Mouse (Mus musculus) intestine, embryonic 14.5 days (tissue): Measurements from ENCODE around the gene Myh2. TPM values are rescaled to one million over a fixed set of nuclear protein-coding genes. Genes with fewer than 3 reads are reported as not detected.

Experiments used
- ATAC-seq: fragments of 200-750 bp; cut with Nextera tagmentation; replicated peaks from 2 replicates; pipeline ENCODE4 v1.8.0; 2017; ENCODE audit warnings: low read depth, moderate number of reproducible peaks, moderate TSS enrichment, moderate library complexity; ENCODE audit not compliant: low FRiP score, low TSS enrichment
- DNase-seq: peaks from one replicate; pipeline ENCODE4 v3.0.0-alpha.2; 2018; ENCODE audit warnings: low spot score
- H3K27ac ChIP-seq: fragments of 300-500 bp; sonication (generic); 2 replicates; pipeline ENCODE4 v1.5.1; 2014; ENCODE audit warnings: low read depth, mild to moderate bottlenecking, control low read depth
- H3K27me3 ChIP-seq: fragments of 300-500 bp; sonication (generic); replicated peaks from 2 replicates; pipeline ENCODE4 v1.6.1; 2014; ENCODE audit warnings: low read length, control low read depth; ENCODE audit not compliant: control insufficient read depth, insufficient read depth
- H3K36me3 ChIP-seq: fragments of 300-500 bp; sonication (generic); 2 replicates; pipeline ENCODE4 v1.6.1; 2014; ENCODE audit warnings: low read length, control low read depth; ENCODE audit not compliant: control insufficient read depth, insufficient read depth
- H3K4me1 ChIP-seq: fragments of 300-500 bp; sonication (generic); replicated peaks from 2 replicates; pipeline ENCODE4 v1.6.1; 2014; ENCODE audit warnings: low read length, control low read depth, mixed read lengths; ENCODE audit not compliant: control insufficient read depth, insufficient read depth
- H3K4me2 ChIP-seq: fragments of 300-500 bp; sonication (generic); 2 replicates; pipeline ENCODE4 v1.6.1; 2014; ENCODE audit warnings: low read length
- H3K4me3 ChIP-seq: fragments of 300-500 bp; sonication (generic); 2 replicates; pipeline ENCODE4 v1.5.1; 2014; ENCODE audit warnings: low read depth, low read length, control low read depth, mixed read lengths
- H3K9ac ChIP-seq: fragments of 300-500 bp; sonication (generic); 2 replicates; pipeline ENCODE4 v1.6.1; 2014; ENCODE audit warnings: mild to moderate bottlenecking, low read length
- H3K9me3 ChIP-seq: fragments of 300-500 bp; sonication (generic); 2 replicates; pipeline ENCODE4 v1.6.1; 2016; ENCODE audit warnings: low read length, control low read depth; ENCODE audit not compliant: control insufficient read depth
- WGBS: fragments of 180-500 bp; shearing (Covaris S2); extraction: QIAGEN DNeasy Blood & Tissue Kit; methylation state at CpG from one replicate; pipeline ENCODE4 v1.1.7; 2014; 5-methylcytosine and 5-hydroxymethylcytosine counted together
- polyA plus RNA-seq: library from polyadenylated mRNA; unstranded; fragments of >200 nt; fragmentation: Nextera tagmentation; extraction: Ambion mirVana; gene quantifications from 2 replicates; pipeline ENCODE4 v1.2.1, GENCODE M21; 2014

The Myh2 gene
- polyA plus RNA-seq, 1 experiment from 2014 or later = 0.05 TPM

DNA sequence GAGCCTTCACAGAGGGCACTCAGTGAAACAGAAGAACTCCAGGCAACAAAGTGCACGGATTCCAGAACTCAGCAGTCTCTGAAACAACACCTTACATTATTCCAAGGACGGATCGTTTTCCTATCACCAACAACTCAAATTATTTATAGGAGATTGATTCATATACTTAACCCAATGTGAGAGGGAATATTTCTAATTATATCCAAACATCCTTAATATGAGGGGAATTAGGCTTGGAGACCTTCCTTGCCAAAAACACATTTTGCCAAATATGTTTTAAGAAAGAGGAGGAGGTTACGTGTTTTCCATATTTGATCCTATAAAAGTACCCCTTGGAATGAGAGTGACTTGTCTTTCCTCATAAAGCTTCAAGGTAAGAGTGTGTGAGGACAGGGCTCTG lies 28.9 kb downstream of the Myh2 start, which contains the start of gene Myh1:
Myh1 (plus strand) TSS at position 301 of the 400 bp plus-strand sequence.
- no peaks in the 10 kb centered on the region for H3K9me3 ChIP-seq
- H3K4me3 ChIP-seq = no peak within 1 kb of the TSS
- WGBS = 82% methylated on average over 4 of the region's 4 CpGs
- DNase-seq (no peak), ATAC-seq (no peak)
- no peak within 1 kb of the TSS for H3K27ac ChIP-seq
- no peaks in the 10 kb centered on the region for H3K27me3 ChIP-seq
- no peak within 1 kb of the TSS for H3K9ac ChIP-seq
- no peak within 1 kb of the TSS for H3K4me2 ChIP-seq
- no peaks in the 10 kb centered on the region for H3K4me1 ChIP-seq
- no peaks in the 10 kb centered on the region for H3K36me3 ChIP-seq

DNA sequence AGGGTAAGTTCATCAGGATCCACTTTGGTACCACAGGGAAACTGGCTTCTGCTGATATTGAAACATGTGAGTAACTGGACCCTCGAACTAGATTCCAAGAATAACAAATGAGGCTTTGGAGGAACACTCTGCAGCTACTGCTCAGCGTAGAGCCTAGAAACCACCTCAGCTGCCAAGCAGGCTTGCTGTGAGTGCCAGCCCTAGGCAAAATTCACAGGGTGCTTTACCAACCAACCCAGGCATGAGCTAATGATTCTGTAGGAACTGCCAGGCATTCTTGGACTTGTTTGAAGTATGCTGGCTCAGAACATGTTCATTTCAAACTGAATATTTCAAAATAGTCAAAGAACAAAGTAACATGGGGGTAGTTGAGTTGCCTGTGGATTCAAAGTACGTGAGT lies 33.9 kb downstream of the Myh2 start:
- H3K4me1 ChIP-seq = no peaks in the 10 kb centered on the region
- no peaks in the 10 kb centered on the region for H3K27me3 ChIP-seq
- no peaks in the 10 kb centered on the region for H3K36me3 ChIP-seq
- H3K4me3 ChIP-seq = no peak overlapping the region
- WGBS = 83% methylated on average over 3 of the region's 3 CpGs
- no peak overlapping the region for H3K4me2 ChIP-seq
- H3K9ac ChIP-seq = no peak overlapping the region
- DNase-seq (no peak), ATAC-seq (no peak)
- no peak overlapping the region for H3K27ac ChIP-seq
- no peaks in the 10 kb centered on the region for H3K9me3 ChIP-seq

GRCm38 (mm10) chr11:67221803-67222202 lies 51.0 kb downstream of the Myh2 start:
- H3K4me3 ChIP-seq = no peak overlapping the region
- H3K9me3 ChIP-seq = no peaks in the 10 kb centered on the region
- H3K27ac ChIP-seq = no peak overlapping the region
- H3K4me1 ChIP-seq = no peaks in the 10 kb centered on the region
- H3K27me3 ChIP-seq = no peaks in the 10 kb centered on the region
- WGBS = 92% methylated on average over 8 of the region's 8 CpGs
- no peak overlapping the region for H3K4me2 ChIP-seq
- H3K9ac ChIP-seq = no peak overlapping the region
- ATAC-seq (no peak), DNase-seq (no peak)
- H3K36me3 ChIP-seq = no peaks in the 10 kb centered on the region

DNA sequence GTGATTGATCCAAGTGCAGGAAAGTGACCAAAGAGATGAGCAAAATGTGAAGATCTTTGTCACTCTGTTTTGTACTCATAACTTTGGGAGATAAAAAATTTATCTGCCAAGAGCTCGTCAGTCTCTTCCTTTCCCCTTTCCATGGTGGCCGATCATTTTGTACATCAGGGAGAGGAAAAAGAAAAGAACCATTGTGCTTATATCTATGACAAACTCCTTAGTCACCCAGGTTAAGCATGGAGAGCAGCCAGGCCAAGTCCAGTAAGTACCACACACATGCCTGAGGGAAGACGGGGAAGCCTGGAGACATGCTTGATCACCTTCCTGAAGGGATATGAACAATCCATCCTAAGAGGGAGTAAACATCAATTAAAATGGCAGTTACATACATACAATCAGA lies 53.6 kb downstream of the Myh2 start:
- WGBS = 72% methylated on average over 3 of the region's 3 CpGs
- Histone ChIP-seq H3K4me3 (no peak overlapping the region), H3K9ac (no peak overlapping the region), H3K4me1 (no peaks in the 10 kb centered on the region), H3K27me3 (no peaks in the 10 kb centered on the region), H3K36me3 (no peaks in the 10 kb centered on the region), H3K4me2 (no peak overlapping the region), H3K27ac (no peak overlapping the region), H3K9me3 (no peaks in the 10 kb centered on the region)
- ATAC-seq = no peak
- DNase-seq = no peak

GRCm38 (mm10) chr11:67228731-67229130 lies 57.9 kb downstream of the Myh2 start:
- Histone ChIP-seq H3K4me2 (no peak overlapping the region), H3K9ac (no peak overlapping the region), H3K27me3 (no peaks in the 10 kb centered on the region), H3K36me3 (no peaks in the 10 kb centered on the region), H3K4me1 (no peaks in the 10 kb centered on the region), H3K9me3 (peaks cover 3% of the 10 kb centered on the region; the same call in 1 of the 2 replicates), H3K4me3 (no peak overlapping the region), H3K27ac (no peak overlapping the region)
- DNase-seq (no peak), ATAC-seq (no peak)
- 83% methylated on average over 3 of the region's 3 CpGs for WGBS

DNA sequence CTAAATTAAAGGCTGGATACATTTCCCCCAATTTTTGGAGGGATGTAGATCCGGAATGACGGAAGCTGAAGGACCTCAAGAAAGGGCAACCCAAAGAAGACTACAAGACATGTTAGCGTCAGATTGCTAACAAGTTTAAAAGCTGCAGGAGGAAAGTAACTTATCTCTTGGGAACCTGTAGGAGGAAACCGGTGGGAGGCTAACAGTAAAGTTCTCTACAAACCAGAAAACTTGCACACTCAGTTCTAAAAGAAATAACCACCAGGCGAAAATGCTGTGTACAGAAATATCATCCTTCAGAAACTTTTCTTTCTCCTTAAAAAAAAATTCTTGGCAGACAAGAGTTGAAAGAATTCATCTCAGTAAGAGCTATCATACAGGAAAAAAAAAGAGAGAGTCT lies 58.3 kb downstream of the Myh2 start:
- no peak for DNase-seq
- Histone ChIP-seq H3K4me3 (no peak overlapping the region), H3K36me3 (no peaks in the 10 kb centered on the region), H3K27me3 (no peaks in the 10 kb centered on the region), H3K27ac (no peak overlapping the region), H3K4me1 (no peaks in the 10 kb centered on the region), H3K9me3 (peaks cover 3% of the 10 kb centered on the region; the same call in 1 of the 2 replicates), H3K4me2 (no peak overlapping the region), H3K9ac (no peak overlapping the region)
- no peak for ATAC-seq
- 75% methylated on average over 5 of the region's 5 CpGs for WGBS

DNA sequence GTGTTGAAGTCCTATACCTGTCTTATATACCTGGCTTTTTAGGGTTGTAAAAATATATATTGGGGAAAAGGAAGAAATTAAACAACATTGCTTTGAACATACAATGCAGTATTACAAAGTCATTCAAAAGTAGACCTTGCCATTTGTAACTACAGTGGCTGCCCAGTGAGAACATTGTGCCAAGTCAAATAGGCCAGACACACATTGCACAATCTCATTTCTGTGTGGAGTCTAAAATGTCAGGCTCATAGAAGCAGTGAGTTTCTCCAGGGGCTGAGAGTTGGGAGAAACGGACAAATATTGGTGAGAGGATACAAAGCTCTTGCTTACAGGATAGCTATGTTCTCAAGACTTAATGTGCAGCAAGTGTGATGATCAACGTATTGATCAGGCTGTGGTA lies 59.1 kb downstream of the Myh2 start:
- peaks cover 3% of the 10 kb centered on the region; the same call in 1 of the 2 replicates for H3K9me3 ChIP-seq
- no peak overlapping the region for H3K4me2 ChIP-seq
- no peak overlapping the region for H3K27ac ChIP-seq
- 77% methylated on average over 2 of the region's 2 CpGs for WGBS
- H3K9ac ChIP-seq = no peak overlapping the region
- H3K4me3 ChIP-seq = no peak overlapping the region
- no peaks in the 10 kb centered on the region for H3K27me3 ChIP-seq
- no peak for ATAC-seq
- no peaks in the 10 kb centered on the region for H3K36me3 ChIP-seq
- DNase-seq = no peak
- no peaks in the 10 kb centered on the region for H3K4me1 ChIP-seq

- Histone ChIP-seq H3K9ac (no peak overlapping the region), H3K9me3 (peaks cover 3% of the 10 kb centered on the region; the same call in 1 of the 2 replicates), H3K4me3 (no peak overlapping the region), H3K27ac (no peak overlapping the region), H3K36me3 (no peaks in the 10 kb centered on the region), H3K4me2 (no peak overlapping the region), H3K27me3 (no peaks in the 10 kb centered on the region), H3K4me1 (no peaks in the 10 kb centered on the region)
- no peak for ATAC-seq
- DNase-seq = no peak
- WGBS = 56% methylated on average over 5 of the region's 5 CpGs
Measured at GRCm38 (mm10) chr11:67235639-67236358, 65.0 kb downstream of the Myh2 start.

- Histone ChIP-seq H3K4me2 (no peak overlapping the region), H3K4me1 (no peaks in the 10 kb centered on the region), H3K4me3 (no peak overlapping the region), H3K27me3 (no peaks in the 10 kb centered on the region), H3K9ac (no peak overlapping the region), H3K9me3 (peaks cover 3% of the 10 kb centered on the region; the same call in 1 of the 2 replicates), H3K27ac (no peak overlapping the region), H3K36me3 (no peaks in the 10 kb centered on the region)
- ATAC-seq (no peak), DNase-seq (no peak)
- 78% methylated on average over 9 of the region's 9 CpGs for WGBS
Measured at GRCm38 (mm10) chr11:67236799-67237198, 66.0 kb downstream of the Myh2 start.
